Mouse (Mus musculus): Measurements from ENCODE around the gene Olfr55.
"Not testable (repeated sequence)": the region's sequence is repeated elsewhere in the genome, so short reads cannot be mapped to it uniquely, and the experiment has no call there.

Olfr55 gene

DNA sequence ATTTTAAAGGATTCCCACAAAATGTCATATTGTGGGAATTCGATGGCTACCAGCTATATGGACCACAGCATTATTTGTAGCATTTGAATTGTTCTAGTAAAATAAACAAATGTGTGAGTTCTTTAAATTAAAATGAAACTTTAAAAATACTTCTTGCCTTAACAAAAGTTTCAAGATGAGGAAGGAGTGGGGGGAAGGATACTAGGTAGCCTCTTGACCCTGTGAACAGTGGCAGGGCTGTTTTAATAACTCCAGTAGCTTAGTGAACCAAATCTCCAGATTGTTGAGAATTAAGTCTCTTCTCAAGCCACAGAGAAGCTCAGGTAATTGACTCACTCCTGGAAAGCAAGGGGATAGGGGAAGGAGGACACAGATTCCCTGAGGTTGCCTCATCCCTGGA, at the start of gene Olfr55:
TSS of gene Olfr55 (plus strand) at position 301 of the 400 bp plus-strand sequence.
- not testable (repeated sequence) for DNase-seq

DNA sequence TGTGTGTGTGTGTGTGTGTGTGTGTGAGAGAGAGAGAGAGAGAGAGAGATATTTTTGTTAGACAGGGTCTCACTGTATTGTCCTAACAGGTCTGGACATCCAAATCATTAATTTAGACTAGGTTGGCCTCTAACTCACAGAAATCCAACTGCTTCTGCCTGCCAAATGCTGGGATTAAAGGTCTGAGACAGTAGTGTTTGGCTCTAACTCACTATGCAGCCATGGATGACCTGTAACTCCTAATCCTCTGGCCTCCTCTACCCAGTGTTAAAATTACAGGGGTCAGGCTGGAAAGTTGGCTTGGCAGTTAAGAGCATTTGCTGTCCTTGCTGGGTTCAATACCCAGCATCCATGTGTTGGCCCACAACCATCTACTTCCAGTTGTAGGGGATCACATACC, 43.7 kb upstream of the Olfr55 start:
- no peak for DNase-seq

DNA sequence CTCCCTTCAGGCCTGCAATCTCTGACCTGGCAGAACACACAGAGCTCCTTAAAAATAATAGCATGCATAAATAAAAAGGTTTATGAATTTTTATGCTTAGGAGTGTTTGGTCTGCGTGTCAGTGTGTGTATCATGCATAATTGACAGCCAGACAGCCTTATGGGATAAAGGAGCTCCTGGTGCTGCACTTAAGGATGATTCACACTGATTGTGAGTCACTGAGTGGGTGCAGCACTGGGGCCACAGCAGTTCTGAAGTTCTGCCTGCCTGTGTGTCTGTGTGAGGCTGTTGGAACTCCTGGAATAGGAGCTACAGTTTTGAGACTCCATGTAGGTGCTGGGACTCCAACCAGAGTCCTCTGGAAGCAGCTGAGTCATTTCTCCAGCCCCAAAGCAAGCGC, 42.0 kb upstream of the Olfr55 start:
- no peak for DNase-seq

DNA sequence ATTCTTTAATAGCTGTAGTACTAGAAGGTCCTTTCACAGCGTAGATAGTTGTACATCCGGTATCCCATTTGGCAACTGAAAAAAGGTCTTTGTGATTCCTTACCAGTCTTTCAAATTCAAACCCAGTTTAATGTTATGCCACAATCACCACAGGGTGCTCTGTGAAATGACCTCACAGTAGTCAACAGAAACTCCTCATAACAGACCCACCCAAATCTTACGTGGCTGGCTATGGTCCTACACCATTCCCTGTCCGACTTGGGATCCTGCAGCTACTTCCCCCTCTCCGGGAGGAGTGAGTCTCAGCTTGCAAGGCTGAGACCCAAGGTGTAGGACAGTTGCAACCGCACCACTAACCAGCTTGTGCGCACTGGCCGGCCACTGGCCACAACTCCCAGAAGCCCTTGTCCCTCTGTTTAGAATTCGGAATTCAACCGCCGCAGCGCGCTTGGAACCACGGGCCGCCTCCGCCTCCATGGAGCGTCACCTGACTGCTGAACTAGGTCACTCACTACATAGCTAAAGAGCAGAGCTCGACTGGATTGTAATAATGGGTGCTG, 28.9 kb upstream of the Olfr55 start, which contains the start of gene Morc2b:
TSS of gene Morc2b (minus strand) at position 423 of the 560 bp plus-strand sequence.
- no peak for DNase-seq

DNA sequence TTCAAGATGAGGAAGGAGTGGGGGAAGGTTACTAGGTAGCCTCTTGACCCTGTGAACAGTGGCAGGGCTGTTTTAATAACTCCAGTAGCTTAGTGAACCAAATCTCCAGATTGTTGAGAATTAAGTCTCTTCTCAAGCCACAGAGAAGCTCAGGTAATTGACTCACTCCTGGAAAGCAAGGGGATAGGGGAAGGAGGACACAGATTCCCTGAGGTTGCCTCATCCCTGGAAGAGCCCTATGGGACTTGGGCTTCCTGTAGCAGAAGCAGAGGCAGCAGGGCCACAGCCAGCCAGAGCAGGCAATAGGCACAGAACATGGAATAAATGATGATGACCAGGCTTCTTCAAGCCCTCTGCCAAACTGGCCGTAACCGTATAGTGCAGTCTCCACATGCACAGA, 22.8 kb downstream of the Olfr55 start, which contains the start of gene Olfr239:
TSS of gene Olfr239 (plus strand) at position 301 of the 400 bp plus-strand sequence.
- DNase-seq: not testable (repeated sequence)

DNA sequence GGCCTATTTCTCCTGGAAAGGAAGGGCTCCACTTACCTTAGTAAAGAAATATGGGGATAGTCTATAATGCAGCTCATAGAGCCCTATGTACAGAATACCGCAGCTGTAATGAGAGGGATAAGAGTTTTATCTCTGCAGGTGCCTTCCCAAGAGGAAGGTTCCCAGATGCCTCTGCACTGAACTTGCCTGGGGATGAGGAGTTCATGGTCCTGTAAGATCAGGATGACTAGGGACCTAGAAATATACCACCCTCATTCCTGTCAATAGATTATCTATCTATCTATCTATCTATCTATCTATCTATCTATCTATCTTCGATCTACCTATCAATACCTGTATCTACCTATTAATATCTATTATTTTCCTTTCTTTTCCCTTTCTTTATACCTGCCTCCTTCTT, 53.3 kb downstream of the Olfr55 start, which contains the start of gene Olfr1564:
TSS of gene Olfr1564 (minus strand) at position 101 of the 400 bp plus-strand sequence.
- DNase-seq: no peak
